Mouse (Mus musculus) gastrocnemius, adult 8-10 months (tissue): ENCODE results near the gene Madd. TPM values are rescaled to one million over a fixed set of nuclear protein-coding genes. Genes with fewer than 3 reads are reported as not detected.

Experiments used
- DNase-seq, 2 experiments: peaks; one replicate each; pipeline ENCODE4 v3.0.0; 2022; ENCODE audit warnings: low spot score in 2 of 2
- total RNA-seq, 4 experiments: library from RNA; stranded (reverse); gene quantifications; 2 replicates each; pipeline ENCODE4 v1.2.4; 2022

The Madd gene
- total RNA-seq, 4 experiments from 2014 or later: 1.5 to 3.4 (median 2.2) TPM

GRCm38 (mm10) chr2:91175490-91175889 is 8.1 kb downstream of the Madd start:
- DNase-seq: no peak

GRCm38 (mm10) chr2:91169587-91170322 is 13.9 kb downstream of the Madd start:
- DNase-seq: no peak

GRCm38 (mm10) chr2:91167629-91168028 is 16.0 kb downstream of the Madd start:
- DNase-seq: no peak

- no peak for DNase-seq
Observed at GRCm38 (mm10) chr2:91164991-91165390, 18.6 kb downstream of the Madd start.

GRCm38 (mm10) chr2:91163532-91163931 is 20.1 kb downstream of the Madd start:
- DNase-seq: no peak

GRCm38 (mm10) chr2:91162952-91163351 is 20.7 kb downstream of the Madd start:
- no peak for DNase-seq

- DNase-seq: no peak
Observed at GRCm38 (mm10) chr2:91160591-91160990, 23.0 kb downstream of the Madd start.

GRCm38 (mm10) chr2:91157002-91157752 is 26.5 kb downstream of the Madd start:
- no peak for DNase-seq

- DNase-seq: no peak
Observed at GRCm38 (mm10) chr2:91154091-91154490, 29.5 kb downstream of the Madd start.

GRCm38 (mm10) chr2:91152885-91153377 is 30.7 kb downstream of the Madd start:
- no peak for DNase-seq

GRCm38 (mm10) chr2:91151331-91151730 is 32.3 kb downstream of the Madd start:
- DNase-seq: no peak

- DNase-seq: no peak
Observed at GRCm38 (mm10) chr2:91148101-91148500, 35.5 kb downstream of the Madd start.

GRCm38 (mm10) chr2:91143401-91143800 is 40.2 kb downstream of the Madd start:
- DNase-seq: no peak

- no peak for DNase-seq
Observed at GRCm38 (mm10) chr2:91142920-91143319, 40.7 kb downstream of the Madd start.

- no peak for DNase-seq
Observed at GRCm38 (mm10) chr2:91139764-91140163, 43.9 kb downstream of the Madd start.

- DNase-seq: no peak
Observed at GRCm38 (mm10) chr2:91139311-91139710, 44.3 kb downstream of the Madd start.

GRCm38 (mm10) chr2:91137481-91137880 is 46.2 kb downstream of the Madd start:
- no peak for DNase-seq

GRCm38 (mm10) chr2:91136513-91137412 is 46.9 kb downstream of the Madd start:
- DNase-seq: no peak

- no peak for DNase-seq
Observed at GRCm38 (mm10) chr2:91132035-91132434, 51.6 kb downstream of the Madd start.

GRCm38 (mm10) chr2:91131251-91131650 is 52.4 kb downstream of the Madd start:
- DNase-seq: no peak

GRCm38 (mm10) chr2:91130126-91130525 is 53.5 kb downstream of the Madd start:
- peak in 1 of 2 experiments; percentile 17 for DNase-seq

GRCm38 (mm10) chr2:91128761-91129160 is 54.9 kb downstream of the Madd start:
- no peak for DNase-seq
